Mouse (Mus musculus): ENCODE results near the gene Ccng1.
"Not testable (repeated sequence)": the region's sequence is repeated elsewhere in the genome, so short reads cannot be mapped to it uniquely, and the experiment has no call there.

Ccng1 gene

GRCm38 (mm10) chr11:40715524-40715923 is 39.6 kb downstream of the Ccng1 start:
- DNase-seq, result no peak

DNA sequence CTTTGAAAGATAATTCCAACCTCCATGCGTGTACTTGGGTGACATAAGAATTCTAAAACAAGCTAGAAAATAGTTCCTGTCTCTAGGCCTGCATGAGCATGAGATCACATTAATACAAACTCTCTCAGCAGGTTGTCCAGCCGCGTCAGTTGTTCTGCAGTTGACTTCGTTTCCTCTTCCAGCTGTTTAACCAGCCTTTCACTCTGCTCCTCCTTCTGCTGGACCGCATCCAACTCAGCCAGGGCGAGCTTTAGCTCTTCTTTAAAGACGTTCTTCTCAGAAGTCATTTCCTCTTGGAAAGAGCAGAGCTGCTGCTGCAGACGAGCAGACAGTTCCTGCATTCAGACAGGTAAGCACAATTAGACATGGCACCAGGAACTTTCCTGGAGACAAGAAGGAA is 41.3 kb downstream of the Ccng1 start:
- no peak for DNase-seq

DNA sequence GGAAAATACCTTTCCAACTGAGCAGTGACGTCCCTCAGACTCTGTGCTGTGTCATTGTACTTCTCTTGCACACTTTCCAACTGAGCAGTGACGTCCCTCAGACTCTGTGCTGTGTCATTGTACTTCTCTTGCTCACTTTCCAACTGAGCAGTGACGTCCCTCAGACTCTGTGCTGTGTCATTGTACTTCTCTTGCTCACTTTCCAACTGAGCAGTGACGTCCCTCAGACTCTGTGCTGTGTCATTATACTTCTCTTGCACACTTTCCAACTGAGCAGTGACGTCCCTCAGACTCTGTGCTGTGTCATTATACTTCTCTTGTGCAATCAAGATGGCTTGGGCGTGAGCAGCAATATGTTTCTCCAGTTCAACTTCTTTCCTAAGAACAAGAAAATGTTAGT is 45.2 kb downstream of the Ccng1 start:
- not testable (repeated sequence) for DNase-seq
